Mouse (Mus musculus) C2C12 (cell line): ENCODE measurements around the gene Akap7. TPM values are rescaled to one million over a fixed set of nuclear protein-coding genes. Genes with fewer than 3 reads are reported as not detected.

Experiments used
- H3K27me3 ChIP-seq: one replicate; pipeline ENCODE4 v1.6.1; 2011; ENCODE audit not compliant: control insufficient read depth, insufficient read depth, insufficient read length
- H3K36me3 ChIP-seq: one replicate; pipeline ENCODE4 v1.6.1; 2011; ENCODE audit not compliant: control insufficient read depth, insufficient read depth
- H3K4me3 ChIP-seq: one replicate; pipeline ENCODE4 v1.5.1; 2011; ENCODE audit warnings: mild to moderate bottlenecking, control low read depth; ENCODE audit not compliant: poor library complexity, insufficient read depth, severe bottlenecking
- H3K79me2 ChIP-seq: one replicate; pipeline ENCODE4 v1.6.1; 2011; ENCODE audit not compliant: control insufficient read depth, insufficient read depth
- H3K79me3 ChIP-seq: one replicate; pipeline ENCODE4 v1.6.1; 2011; ENCODE audit warnings: low read depth, control low read depth
- H3ac ChIP-seq: one replicate; pipeline ENCODE3; 2011; ENCODE audit warnings: low read depth; ENCODE audit not compliant: control insufficient read depth, insufficient read length
- CEBPB ChIP-seq: IDR thresholded peaks from one replicate; pipeline ENCODE4 v1.6.1; 2011; ENCODE audit warnings: low read depth, mild to moderate bottlenecking, control low read depth, moderate library complexity
- CTCF ChIP-seq: IDR thresholded peaks from one replicate; pipeline ENCODE4 v1.5.1; 2011; ENCODE audit not compliant: control insufficient read depth, insufficient read depth, insufficient read length
- FOSL1 ChIP-seq: IDR thresholded peaks from one replicate; pipeline ENCODE4 v1.8.0; 2011; ENCODE audit warnings: mild to moderate bottlenecking, low read length; ENCODE audit not compliant: poor library complexity, insufficient read depth, severe bottlenecking
- MAX ChIP-seq: IDR thresholded peaks from one replicate; pipeline ENCODE4 v1.6.1; 2011; ENCODE audit warnings: mild to moderate bottlenecking, control low read depth
- MYOD1 ChIP-seq: IDR thresholded peaks from one replicate; pipeline ENCODE4 v1.6.1; 2011; ENCODE audit warnings: low read depth; ENCODE audit not compliant: control insufficient read depth, insufficient read length
- MYOG ChIP-seq: IDR thresholded peaks from one replicate; pipeline ENCODE4 v1.6.1; 2011; ENCODE audit not compliant: control insufficient read depth, insufficient read length; ENCODE audit errors: extremely low read depth
- USF1 ChIP-seq: IDR thresholded peaks from one replicate; pipeline ENCODE4 v1.6.1; 2011; ENCODE audit warnings: low read depth, mild to moderate bottlenecking, control low read depth, moderate library complexity
- polyA plus RNA-seq: library from polyadenylated mRNA; unstranded; fragments of >200 nt; fragmentation: generic; extraction: Trizol; gene quantifications from one replicate; pipeline ENCODE4 v1.2.1, GENCODE M21; 2012; ENCODE audit warnings: missing spikeins

Akap7 gene
- polyA plus RNA-seq, 1 experiment = 4.6 TPM

DNA sequence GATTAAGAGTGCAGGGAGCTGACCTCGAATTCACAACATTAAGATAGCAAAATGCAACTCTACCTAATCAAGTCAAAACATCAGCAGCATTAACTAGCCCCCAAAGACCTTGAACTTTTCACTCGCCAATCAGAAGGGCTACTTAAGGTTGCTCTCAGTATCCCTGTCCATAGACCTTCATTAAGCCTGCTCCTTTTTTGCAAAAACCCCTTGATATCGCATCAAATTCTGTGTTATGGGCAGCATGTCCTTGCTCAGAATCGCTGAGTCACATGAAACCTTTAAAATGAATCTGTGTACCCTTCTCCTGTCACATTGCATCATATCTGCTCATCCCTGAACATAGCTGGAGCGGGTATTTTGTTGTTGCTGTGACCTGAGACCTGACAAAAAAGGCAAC, 149.0 kb downstream of the Akap7 start:
- no peak overlapping the region for H3ac ChIP-seq
- H3K79me2 ChIP-seq = no peaks in the 10 kb centered on the region
- TF ChIP-seq CEBPB = no peak
- TF ChIP-seq MAX = no peak
- TF ChIP-seq USF1 = no peak
- TF ChIP-seq FOSL1 = no peak
- no peak for TF ChIP-seq CTCF
- TF ChIP-seq MYOG = no peak
- no peak for TF ChIP-seq MYOD1

DNA sequence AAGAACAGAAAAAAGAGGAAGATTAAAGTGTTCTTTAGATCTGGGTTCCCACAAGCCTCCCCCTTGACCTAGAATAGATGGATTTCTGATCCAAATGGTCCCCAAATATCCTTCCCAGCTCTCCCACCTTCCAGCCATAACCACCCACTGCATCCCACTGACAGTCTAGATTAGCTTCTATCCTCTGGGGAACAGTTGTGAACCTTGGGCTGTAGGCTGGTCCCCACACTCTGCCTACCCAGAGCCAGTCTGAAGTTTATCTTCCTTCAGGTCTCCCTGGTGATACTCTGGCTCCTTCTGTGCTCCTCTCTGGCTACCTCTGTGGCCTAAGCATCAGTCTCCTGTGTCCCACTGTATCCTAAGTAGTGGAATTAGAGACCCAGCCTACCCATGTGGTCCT, 150.3 kb downstream of the Akap7 start:
- H3K27me3 ChIP-seq = no peaks in the 10 kb centered on the region
- H3K36me3 ChIP-seq = no peaks in the 10 kb centered on the region
- no peaks in the 10 kb centered on the region for H3K79me3 ChIP-seq
- no peaks in the 10 kb centered on the region for H3K79me2 ChIP-seq
- TF ChIP-seq MYOG (no peak), MYOD1 (no peak), CTCF (no peak), FOSL1 (no peak), CEBPB (no peak)
- no peak overlapping the region for H3K4me3 ChIP-seq
- no peak overlapping the region for H3ac ChIP-seq

More for the DNA sequence above, 149.0 kb downstream of the Akap7 start:
- Histone ChIP-seq H3K36me3 (no peaks in the 10 kb centered on the region), H3K79me3 (no peaks in the 10 kb centered on the region), H3K27me3 (no peaks in the 10 kb centered on the region), H3K4me3 (no peak overlapping the region)

DNA sequence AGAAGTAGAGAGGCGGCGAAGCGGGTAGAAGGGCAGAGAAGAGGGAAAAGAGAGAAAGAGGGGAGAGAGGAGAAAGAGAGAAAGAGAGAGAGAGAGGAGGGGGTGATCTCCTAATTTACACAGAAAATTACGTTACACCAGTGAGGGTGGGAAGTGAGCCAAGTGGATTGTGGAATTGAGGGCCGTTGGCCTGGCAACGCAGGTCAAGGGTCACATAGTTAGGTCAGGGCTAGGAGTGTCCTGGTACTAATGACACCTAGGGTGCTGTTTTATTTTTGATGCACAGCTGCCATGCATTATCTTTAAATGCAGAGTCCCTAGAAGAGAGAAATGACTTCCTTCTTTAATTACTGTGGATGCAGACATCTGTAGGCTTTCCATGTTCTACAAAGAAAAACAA, 153.4 kb downstream of the Akap7 start:
- no peaks in the 10 kb centered on the region for H3K27me3 ChIP-seq
- no peak overlapping the region for H3K4me3 ChIP-seq
- no peaks in the 10 kb centered on the region for H3K36me3 ChIP-seq
- no peaks in the 10 kb centered on the region for H3K79me2 ChIP-seq
- TF ChIP-seq MAX (no peak), USF1 (no peak), CEBPB (no peak), CTCF (no peak), MYOD1 (no peak), MYOG (no peak), FOSL1 (no peak)
- H3K79me3 ChIP-seq = no peaks in the 10 kb centered on the region
- no peak overlapping the region for H3ac ChIP-seq

DNA sequence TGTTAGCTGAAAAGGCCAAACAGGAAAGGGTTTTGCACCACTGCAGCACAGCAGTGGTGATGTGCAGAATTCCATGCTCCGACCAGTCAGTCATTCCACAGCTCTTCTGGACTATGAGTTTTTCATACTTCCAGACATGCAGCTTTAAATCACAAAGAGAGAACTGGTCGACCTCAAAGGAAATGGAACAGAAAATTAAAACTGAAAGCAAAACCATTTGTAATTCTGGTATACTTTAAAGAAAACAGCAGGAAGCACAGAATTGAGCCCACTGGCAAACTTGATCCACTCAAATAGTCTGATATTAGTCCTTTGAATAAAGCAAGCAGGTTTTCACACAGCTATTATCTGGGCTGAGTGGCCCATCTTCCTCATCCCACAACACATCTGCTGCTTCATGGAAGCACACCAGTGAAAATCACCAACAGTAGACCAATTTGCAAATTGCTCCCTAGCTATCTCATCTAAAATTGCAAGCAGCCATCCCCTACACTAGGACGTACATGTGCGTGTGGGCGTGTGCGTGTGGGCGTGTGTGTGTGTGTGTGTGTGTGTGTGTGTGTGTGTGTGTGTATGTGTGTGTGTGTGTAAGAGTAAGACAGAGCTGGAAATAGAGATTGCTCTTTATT, 156.4 kb downstream of the Akap7 start:
- TF ChIP-seq FOSL1 = no peak
- TF ChIP-seq MYOG = no peak
- no peak for TF ChIP-seq CEBPB
- no peak for TF ChIP-seq CTCF
- TF ChIP-seq USF1 = no peak
- TF ChIP-seq MYOD1 = no peak
- TF ChIP-seq MAX = no peak
- H3ac ChIP-seq = no peak overlapping the region
- H3K79me3 ChIP-seq = no peaks in the 10 kb centered on the region

DNA sequence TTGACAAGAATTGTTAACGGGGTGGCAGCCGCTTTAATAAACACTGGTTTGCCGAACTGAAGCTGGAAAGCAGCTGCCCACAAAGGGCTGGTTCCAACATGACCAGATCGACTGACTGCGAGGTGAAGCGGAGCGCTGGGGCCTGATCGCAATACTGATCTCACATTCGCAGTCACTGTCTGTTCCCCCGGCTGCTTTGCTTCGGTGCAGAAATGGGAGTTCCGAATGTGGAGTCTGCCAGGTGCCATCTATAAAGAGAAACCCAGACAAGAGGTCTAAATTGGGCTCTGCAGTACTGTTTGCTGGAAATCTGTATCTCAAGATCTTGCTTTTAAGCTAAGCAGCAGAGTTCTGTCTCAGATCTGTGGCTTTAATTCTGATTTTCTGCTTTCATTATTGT, 161.8 kb downstream of the Akap7 start:
- no peak overlapping the region for H3ac ChIP-seq
- no peaks in the 10 kb centered on the region for H3K79me2 ChIP-seq
- TF ChIP-seq FOSL1 (no peak), CEBPB (no peak), MAX (no peak), CTCF (no peak), USF1 (no peak), MYOD1 (no peak), MYOG (no peak)
- H3K27me3 ChIP-seq = no peaks in the 10 kb centered on the region
- no peaks in the 10 kb centered on the region for H3K79me3 ChIP-seq
- no peaks in the 10 kb centered on the region for H3K36me3 ChIP-seq
- no peak overlapping the region for H3K4me3 ChIP-seq

More for the DNA sequence above, 156.4 kb downstream of the Akap7 start:
- H3K36me3 ChIP-seq = no peaks in the 10 kb centered on the region
- H3K4me3 ChIP-seq = no peak overlapping the region
- no peaks in the 10 kb centered on the region for H3K79me2 ChIP-seq
- H3K27me3 ChIP-seq = no peaks in the 10 kb centered on the region
